Mouse (Mus musculus) C2C12 (cell line): ENCODE results near the gene Cnr1.

Source experiments
- CEBPB ChIP-seq: IDR thresholded peaks from one replicate; pipeline ENCODE4 v1.6.1; 2011; ENCODE audit warnings: low read depth, mild to moderate bottlenecking, control low read depth, moderate library complexity
- CTCF ChIP-seq: IDR thresholded peaks from one replicate; pipeline ENCODE4 v1.5.1; 2011; ENCODE audit not compliant: control insufficient read depth, insufficient read depth, insufficient read length
- MAX ChIP-seq: IDR thresholded peaks from one replicate; pipeline ENCODE4 v1.6.1; 2011; ENCODE audit warnings: mild to moderate bottlenecking, control low read depth
- MYOG ChIP-seq: IDR thresholded peaks from one replicate; pipeline ENCODE4 v1.6.1; 2011; ENCODE audit not compliant: control insufficient read depth, insufficient read length; ENCODE audit errors: extremely low read depth
- USF1 ChIP-seq: IDR thresholded peaks from one replicate; pipeline ENCODE4 v1.6.1; 2011; ENCODE audit warnings: low read depth, mild to moderate bottlenecking, control low read depth, moderate library complexity

GRCm38 (mm10) chr4:33915730-33916129 lies 8.7 kb upstream of the Cnr1 start:
- TF ChIP-seq CTCF = no peak
- TF ChIP-seq MYOG = no peak
- TF ChIP-seq MAX = no peak
- no peak for TF ChIP-seq USF1
- no peak for TF ChIP-seq CEBPB
